Mouse (Mus musculus): ENCODE measurements around the gene Arsg. TPM values are rescaled to one million over a fixed set of nuclear protein-coding genes. Genes with fewer than 3 reads are reported as not detected.

Gene Arsg
- polyA plus RNA-seq, 1 experiment from 2014 or later, result 1.9 TPM

Small RNA genes within 50 kb of the gene (microRNA-seq; reads per million reads assigned to microRNA genes)
- gene Gm25540 (ENCODE audit: borderline number of aligned reads), result not detected

Other genes starting within 250 kb of the Arsg start
- gene Rgs9, start 175.2 kb upstream of the Arsg start, polyA plus RNA-seq (2014; fragmentation: Nextera tagmentation; extraction: Ambion mirVana), result 0.73 and 1.1 TPM in 2 replicates
- 20.8 and 20.9 TPM in 2 replicates for gene Gna13, start 110.5 kb upstream of the Arsg start, polyA plus RNA-seq (2014; fragmentation: Nextera tagmentation; extraction: Ambion mirVana)
- not detected in 2 replicates for gene 9930022D16Rik, start 59.5 kb upstream of the Arsg start, polyA plus RNA-seq (2014; fragmentation: Nextera tagmentation; extraction: Ambion mirVana)
- gene Amz2, start 47.4 kb upstream of the Arsg start, polyA plus RNA-seq (2014; fragmentation: Nextera tagmentation; extraction: Ambion mirVana), result 46.8 and 48.7 TPM in 2 replicates
- 3.3 and 3.7 TPM in 2 replicates for gene Slc16a6, start 224 bp downstream of the Arsg start, polyA plus RNA-seq (2014; fragmentation: Nextera tagmentation; extraction: Ambion mirVana)
- gene Wipi1, start 138.6 kb downstream of the Arsg start, polyA plus RNA-seq (2014; fragmentation: Nextera tagmentation; extraction: Ambion mirVana), result 16.3 and 18.5 TPM in 2 replicates
- 437 and 456 TPM in 2 replicates for gene Prkar1a, start 176.0 kb downstream of the Arsg start, polyA plus RNA-seq (2014; fragmentation: Nextera tagmentation; extraction: Ambion mirVana)
- 1.3 and 2.9 TPM in 2 replicates for gene Fam20a, start 248.9 kb downstream of the Arsg start, polyA plus RNA-seq (2014; fragmentation: Nextera tagmentation; extraction: Ambion mirVana)